Mouse (Mus musculus): ENCODE measurements around the gene Dock2. TPM values are rescaled to one million over a fixed set of nuclear protein-coding genes. Genes with fewer than 3 reads are reported as not detected.

The Dock2 gene
- total RNA-seq, 2 experiments from 2014 or later: 2.7 to 3.8 TPM

DNA sequence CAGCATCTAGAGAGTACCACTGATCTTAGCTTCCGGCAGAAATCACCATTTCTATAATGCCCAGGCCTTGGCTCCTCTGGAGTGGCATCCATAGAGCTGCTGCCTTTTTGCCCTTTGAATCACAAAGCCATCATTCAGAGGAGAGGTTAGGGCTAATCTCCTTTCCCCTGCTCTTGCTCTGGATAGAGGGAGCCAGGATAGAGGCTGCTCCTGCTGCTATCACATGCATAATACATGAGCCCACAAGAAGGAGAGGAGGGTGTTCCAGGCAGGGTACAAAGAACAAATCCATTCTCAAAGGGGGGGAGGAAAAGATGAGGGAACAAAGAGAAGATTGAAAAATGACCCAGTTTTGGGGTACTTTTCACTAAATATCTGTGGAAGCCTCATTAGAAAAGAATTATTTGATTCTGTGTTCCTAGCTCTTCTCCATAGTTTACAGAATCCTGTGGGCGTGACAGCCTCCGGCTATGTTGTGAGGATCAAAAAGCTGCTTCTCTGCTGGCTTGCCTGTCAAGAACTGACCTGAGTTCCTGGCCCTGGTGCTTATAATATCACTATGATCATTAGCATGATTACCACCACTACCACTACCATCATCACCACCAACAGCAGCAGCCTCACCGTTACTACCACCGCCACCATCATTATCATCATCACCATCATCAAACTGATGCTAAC lies 485.9 kb downstream of the Dock2 start:
- Histone ChIP-seq H3K4me3 (no peak overlapping the region), H3K27ac (no peak overlapping the region)
- DNase-seq (ENCODE audit: extremely low spot score in 1 of 2, low spot score in 2 of 2): no peak
- no peak for TF ChIP-seq CTCF (IDR thresholded peaks at IDR 0.05)
- intact Hi-C loops (cut with DNase I): no loop called here

DNA sequence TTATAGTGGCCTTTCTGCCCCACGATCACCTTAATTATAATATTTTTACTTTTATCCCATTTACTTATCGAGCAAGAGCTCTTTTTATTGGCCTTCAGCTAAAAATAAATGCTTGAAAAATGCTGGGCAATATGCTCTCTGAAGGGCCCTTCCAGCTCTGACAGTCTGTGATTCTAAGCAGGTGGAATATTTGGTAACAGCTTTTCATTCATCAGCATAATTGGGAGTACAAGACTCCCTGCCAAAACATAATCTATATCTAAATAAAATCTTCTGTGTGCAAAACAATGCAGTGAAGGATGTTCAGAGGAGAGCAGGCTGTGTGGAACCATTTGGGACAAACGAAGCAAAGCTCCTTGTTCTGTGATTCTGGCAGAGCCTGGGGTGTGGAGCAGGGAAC lies 492.4 kb downstream of the Dock2 start:
- Histone ChIP-seq H3K4me3 (no peak overlapping the region), H3K27ac (no peak overlapping the region)
- intact Hi-C loops (cut with DNase I): no loop called here
- no peak for DNase-seq (ENCODE audit: extremely low spot score in 1 of 2, low spot score in 2 of 2)
- TF ChIP-seq CTCF (IDR thresholded peaks at IDR 0.05): no peak

DNA sequence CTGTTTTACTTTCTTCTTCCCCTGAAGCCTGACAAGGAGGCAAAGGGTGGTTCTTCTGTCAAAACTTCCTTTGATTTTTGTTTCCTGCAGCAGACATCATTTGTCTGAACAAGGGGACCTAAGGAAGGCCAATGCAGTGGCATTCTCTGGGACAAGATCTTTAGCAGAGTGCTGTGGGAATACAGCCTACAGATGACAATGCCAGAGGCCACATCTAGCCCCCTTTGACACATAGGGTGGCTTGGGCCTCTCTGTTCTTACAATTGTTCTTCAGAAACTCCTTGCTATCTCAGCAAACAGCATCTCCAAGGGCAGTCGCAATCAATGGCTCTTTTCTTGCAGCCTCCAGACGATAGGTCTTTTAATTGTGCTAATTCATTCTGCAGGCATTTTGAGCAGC lies 493.0 kb downstream of the Dock2 start:
- Histone ChIP-seq H3K4me3 (no peak overlapping the region), H3K27ac (no peak overlapping the region)
- no peak for DNase-seq (ENCODE audit: extremely low spot score in 1 of 2, low spot score in 2 of 2)
- TF ChIP-seq CTCF (IDR thresholded peaks at IDR 0.05): no peak
- intact Hi-C loops (cut with DNase I): no loop called here

DNA sequence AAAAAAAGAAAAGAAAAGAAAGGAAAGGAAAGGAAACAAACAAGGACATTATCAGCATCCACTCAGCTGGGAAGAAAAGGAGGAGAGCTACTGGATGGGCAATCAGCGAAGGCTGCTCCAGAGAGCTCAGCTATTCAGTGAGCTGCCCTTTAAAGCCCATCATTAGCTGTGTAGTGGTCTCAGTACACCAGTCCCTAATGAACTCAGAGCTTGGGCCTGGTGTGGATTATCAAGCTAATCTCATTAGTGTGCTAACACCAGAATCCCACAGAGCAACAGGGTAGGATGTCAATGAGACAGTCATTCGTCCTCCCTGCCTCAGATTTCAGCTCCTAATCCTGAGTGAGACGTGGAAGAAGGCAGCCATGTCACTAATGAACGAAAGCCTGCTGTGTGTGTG lies 493.4 kb downstream of the Dock2 start:
- DNase-seq (ENCODE audit: extremely low spot score in 1 of 2, low spot score in 2 of 2): no peak
- intact Hi-C loops (cut with DNase I): no loop called here
- no peak overlapping the region for H3K4me3 ChIP-seq
- no peak overlapping the region for H3K27ac ChIP-seq
- TF ChIP-seq CTCF (IDR thresholded peaks at IDR 0.05): no peak

DNA sequence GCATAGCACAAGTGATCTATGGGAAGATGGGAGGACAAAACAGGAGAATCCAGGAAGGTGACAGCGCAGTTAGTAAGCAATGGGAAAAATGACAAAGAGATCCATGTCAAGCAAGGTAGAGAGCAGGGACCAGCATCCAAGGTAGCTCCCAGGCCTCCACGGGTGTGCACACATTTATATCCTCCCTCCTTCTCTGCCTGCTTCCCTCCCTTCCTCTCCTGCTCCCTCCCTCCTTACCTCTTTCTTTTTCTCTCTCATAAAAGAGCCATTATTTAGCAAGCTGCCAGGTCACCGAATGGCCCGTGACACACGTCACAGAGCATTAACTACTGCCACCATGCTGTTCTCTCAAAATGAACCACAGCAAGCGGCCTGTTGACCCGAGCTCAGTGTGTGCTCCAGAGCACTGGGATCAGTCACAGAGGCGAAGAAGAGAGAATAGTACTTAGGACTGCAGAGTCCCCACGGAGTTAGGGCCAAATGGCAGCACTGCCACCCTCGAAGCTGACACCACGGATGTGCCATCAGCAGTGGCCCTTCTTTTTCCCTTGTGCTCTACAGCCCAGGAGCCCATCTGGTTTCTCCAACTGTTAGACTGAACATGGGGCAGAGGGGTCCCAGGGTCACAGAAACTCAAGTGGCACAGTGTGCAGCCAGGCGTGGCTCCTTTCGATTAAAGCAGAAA lies 499.4 kb downstream of the Dock2 start:
- H3K4me3 ChIP-seq: no peak overlapping the region
- H3K27ac ChIP-seq: no peak overlapping the region
- intact Hi-C loops (cut with DNase I): no loop called here
- DNase-seq (ENCODE audit: extremely low spot score in 1 of 2, low spot score in 2 of 2): no peak
- no peak for TF ChIP-seq CTCF (IDR thresholded peaks at IDR 0.05)

DNA sequence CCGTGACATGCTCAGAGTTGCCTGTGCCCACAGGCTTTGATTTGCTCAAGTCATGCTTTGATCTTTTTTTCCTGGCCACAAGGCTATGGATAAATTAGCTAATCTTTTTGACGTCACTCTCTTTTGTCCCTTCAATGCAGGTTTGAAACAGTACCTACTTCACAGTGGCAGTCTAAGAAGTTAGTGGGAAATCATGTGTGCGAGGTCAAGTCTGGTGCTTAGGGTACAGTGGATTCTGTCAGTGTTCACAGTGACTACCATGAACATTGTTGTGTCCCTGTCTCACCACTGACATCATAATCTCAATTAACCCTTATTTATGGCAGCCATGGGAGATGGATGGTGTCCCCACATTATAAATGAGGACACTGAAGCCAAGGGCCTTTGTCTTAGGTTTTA lies 506.6 kb downstream of the Dock2 start:
- intact Hi-C loops (cut with DNase I): no loop called here
- no peak overlapping the region for H3K27ac ChIP-seq
- no peak overlapping the region for H3K4me3 ChIP-seq
- no peak for TF ChIP-seq CTCF (IDR thresholded peaks at IDR 0.05)
- DNase-seq (ENCODE audit: extremely low spot score in 1 of 2, low spot score in 2 of 2): no peak

DNA sequence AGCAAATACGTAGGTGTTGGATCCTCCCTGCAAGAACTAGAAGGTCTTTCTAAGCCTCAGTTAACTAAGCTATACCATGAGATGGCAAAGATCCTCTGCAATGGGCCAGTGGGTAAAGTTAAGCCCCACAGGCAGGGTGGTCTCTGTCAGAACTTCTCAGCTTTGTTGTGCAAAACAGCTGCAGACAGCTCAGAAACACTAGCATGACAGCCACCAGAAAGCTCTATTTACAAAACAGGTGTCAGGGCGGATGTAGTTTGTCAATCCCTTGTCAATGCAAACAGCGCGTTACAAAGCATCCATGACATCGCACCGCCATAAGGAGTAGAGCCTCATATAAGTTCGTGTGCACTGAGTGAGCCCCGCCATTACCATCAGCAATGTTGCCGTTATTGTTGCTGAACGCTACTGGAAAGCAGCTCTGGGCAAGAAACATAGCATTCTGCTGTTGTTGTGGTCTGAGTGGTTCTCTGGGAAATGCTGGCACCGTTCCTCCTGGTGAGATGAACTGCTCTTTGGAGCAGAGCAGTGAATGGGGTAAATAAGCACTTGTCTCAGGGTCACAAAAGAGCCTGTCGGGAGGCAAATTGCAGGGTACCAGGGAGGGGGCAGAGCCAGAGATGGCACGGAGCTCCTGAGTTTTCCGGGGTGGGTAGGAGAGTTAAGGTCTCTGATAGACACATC lies 507.2 kb downstream of the Dock2 start:
- peak in 1 of 2 experiments; percentile 20 for DNase-seq (ENCODE audit: extremely low spot score in 1 of 2, low spot score in 2 of 2)
- Histone ChIP-seq H3K27ac (no peak overlapping the region), H3K4me3 (no peak overlapping the region)
- no peak for TF ChIP-seq CTCF (IDR thresholded peaks at IDR 0.05)
- intact Hi-C loops (cut with DNase I): no loop called here

DNA sequence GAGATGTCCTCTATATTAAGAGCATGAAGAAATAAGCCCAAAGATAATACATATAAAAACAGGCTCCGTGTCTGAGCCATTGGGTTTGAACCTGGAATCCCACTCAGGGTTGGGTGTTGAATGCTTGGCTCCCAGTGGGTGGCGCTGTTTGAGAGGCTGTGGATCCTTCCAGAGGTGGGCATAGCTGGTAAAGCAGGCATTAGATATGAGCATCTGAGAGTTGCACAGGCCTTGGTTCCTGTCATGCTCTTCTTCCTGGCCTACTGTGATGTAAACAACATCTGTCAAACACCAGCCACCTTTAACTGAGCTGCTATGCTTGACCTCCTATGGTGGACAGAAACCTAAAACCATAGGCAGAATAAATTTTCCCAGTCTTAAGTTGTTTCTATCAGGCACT lies 507.8 kb downstream of the Dock2 start:
- intact Hi-C loops (cut with DNase I): no loop called here
- peak; percentile 52 for TF ChIP-seq CTCF (IDR thresholded peaks at IDR 0.05)
- peak in 1 of 2 experiments; percentile 27 for DNase-seq (ENCODE audit: extremely low spot score in 1 of 2, low spot score in 2 of 2)
- H3K4me3 ChIP-seq: no peak overlapping the region
- no peak overlapping the region for H3K27ac ChIP-seq

DNA sequence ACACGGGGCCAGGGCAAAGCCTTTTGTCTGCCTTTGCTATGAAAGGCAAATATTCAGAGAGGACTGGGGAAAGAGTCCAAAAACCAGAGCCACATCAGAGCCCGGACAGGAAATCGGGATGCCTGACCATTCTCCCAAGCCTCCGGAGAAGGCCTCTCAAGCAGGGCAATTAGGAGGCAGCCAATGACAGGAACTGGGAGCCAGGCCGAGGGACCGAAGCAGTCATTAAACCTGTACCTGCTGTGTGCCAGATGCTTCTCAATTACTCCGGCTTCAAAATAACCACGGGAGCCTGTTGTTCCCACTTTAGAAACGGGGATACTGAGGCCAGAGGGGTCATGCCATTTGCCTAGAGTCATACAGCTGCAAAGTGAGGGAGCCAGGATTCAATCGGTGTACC lies 511.7 kb downstream of the Dock2 start:
- TF ChIP-seq CTCF (IDR thresholded peaks at IDR 0.05): no peak
- DNase-seq (ENCODE audit: extremely low spot score in 1 of 2, low spot score in 2 of 2): no peak
- Histone ChIP-seq H3K4me3 (no peak overlapping the region), H3K27ac (no peak overlapping the region)
- intact Hi-C loops (cut with DNase I): no loop called here

DNA sequence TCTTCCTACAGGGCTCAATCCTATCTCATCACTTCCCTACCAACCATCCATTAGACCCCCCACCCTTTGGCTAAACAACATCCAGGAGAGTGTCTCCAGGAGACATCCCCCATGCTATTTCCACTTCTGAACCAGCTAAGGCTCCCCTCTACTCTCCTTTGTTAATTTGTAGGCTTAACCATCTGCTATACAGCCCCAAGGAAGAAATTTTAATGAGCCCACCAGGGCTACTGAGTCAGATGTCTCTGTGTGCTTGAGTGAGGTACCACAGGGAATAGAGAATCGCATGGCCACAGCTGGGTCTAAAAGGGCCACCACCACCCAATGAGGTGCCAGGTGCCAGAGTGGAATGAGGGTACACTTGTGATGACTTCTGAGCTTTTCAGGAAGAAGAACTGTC lies 519.6 kb downstream of the Dock2 start:
- DNase-seq (ENCODE audit: extremely low spot score in 1 of 2, low spot score in 2 of 2): no peak
- no peak for TF ChIP-seq CTCF (IDR thresholded peaks at IDR 0.05)
- intact Hi-C loops (cut with DNase I): no loop called here
- H3K27ac ChIP-seq: no peak overlapping the region
- no peak overlapping the region for H3K4me3 ChIP-seq

DNA sequence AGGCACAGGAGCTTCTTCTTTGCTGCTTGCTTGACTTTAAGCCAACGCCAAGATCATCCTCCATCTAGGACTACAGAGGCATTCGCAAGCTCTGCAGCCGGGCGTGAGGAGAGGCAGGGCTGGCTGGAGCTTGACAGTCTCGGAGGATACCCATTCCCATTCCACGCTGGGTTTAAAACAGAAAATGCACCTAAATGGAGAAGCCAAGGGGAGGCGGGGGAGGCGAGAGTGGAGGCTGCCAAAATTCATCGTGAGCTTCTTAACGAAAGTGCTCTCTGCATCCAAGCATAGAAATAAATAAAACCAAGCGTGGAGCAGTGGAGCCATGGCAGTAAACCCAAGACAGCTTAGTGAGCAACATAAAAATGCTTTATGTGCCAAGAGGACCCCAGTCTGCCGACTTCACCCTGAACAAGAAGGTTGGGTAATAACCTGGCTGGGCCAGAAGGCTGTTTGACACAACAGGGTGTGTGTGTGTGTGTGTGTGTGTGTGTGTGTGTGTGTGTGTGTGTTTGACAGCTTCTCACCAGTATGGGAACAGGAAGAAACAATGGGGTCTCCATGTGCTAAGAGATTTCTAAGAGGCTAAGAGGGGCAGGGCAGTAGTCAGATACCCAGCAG lies 524.7 kb downstream of the Dock2 start:
- H3K27ac ChIP-seq: no peak overlapping the region
- intact Hi-C loops (cut with DNase I): no loop called here
- no peak overlapping the region for H3K4me3 ChIP-seq
- TF ChIP-seq CTCF (IDR thresholded peaks at IDR 0.05): no peak
- peak; percentile 19 to 52 for DNase-seq (ENCODE audit: extremely low spot score in 1 of 2, low spot score in 2 of 2)

DNA sequence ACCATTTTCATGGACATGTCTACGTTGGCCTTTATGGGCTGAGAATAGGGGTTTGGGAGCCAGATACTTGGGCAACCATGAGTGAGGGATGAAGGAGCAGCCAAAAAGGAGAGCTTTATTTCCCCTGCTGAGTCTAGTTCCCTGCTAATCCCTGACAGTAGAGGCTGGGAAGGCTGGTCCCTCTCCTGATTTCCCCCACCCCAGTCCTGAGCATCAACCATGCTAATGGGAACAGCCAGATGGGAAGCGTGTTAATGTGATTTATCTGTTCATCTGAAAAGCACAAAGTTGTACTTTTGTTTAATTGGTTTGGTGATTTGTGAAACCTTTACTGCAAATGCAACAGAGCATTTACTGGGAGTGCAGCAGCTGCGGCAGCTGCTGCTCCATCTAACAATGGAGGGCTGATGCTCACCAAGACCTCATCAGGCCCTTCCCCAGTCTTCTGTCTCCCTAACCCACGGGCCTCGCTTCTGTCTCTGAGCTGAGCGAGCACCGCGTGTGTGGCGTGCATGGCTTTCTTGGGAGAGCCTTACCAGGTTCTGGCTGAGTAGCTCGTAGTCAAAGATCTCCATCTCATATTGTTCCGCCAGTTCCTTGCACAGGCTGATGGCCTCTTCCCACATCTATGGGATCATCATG lies 526.0 kb downstream of the Dock2 start:
- intact Hi-C loops (cut with DNase I): no loop called here
- H3K4me3 ChIP-seq: no peak overlapping the region
- TF ChIP-seq CTCF (IDR thresholded peaks at IDR 0.05): no peak
- no peak overlapping the region for H3K27ac ChIP-seq
- no peak for DNase-seq (ENCODE audit: extremely low spot score in 1 of 2, low spot score in 2 of 2)

All from left cerebral cortex, adult 2 months (tissue).